Mouse (Mus musculus): Measurements from ENCODE around the gene Setd3. TPM values are rescaled to one million over a fixed set of nuclear protein-coding genes. Genes with fewer than 3 reads are reported as not detected.

Gene Setd3
- total RNA-seq, 2 experiments from 2014 or later: 106 to 113 TPM

- DNase-seq (ENCODE audit: low spot score): no peak
Observed at GRCm38 (mm10) chr12:108204978-108205377, 25.9 kb upstream of the Setd3 start.

- DNase-seq (ENCODE audit: low spot score): no peak
Observed at GRCm38 (mm10) chr12:108203895-108204294, 24.8 kb upstream of the Setd3 start.

GRCm38 (mm10) chr12:108200094-108200493, 21.0 kb upstream of the Setd3 start:
- DNase-seq (ENCODE audit: low spot score): no peak

GRCm38 (mm10) chr12:108198447-108198846, 19.3 kb upstream of the Setd3 start:
- DNase-seq (ENCODE audit: low spot score): no peak

GRCm38 (mm10) chr12:108195761-108196160, 16.6 kb upstream of the Setd3 start:
- DNase-seq (ENCODE audit: low spot score): no peak

- DNase-seq (ENCODE audit: low spot score): no peak
Observed at GRCm38 (mm10) chr12:108193878-108194277, 14.8 kb upstream of the Setd3 start.

GRCm38 (mm10) chr12:108187541-108188091, 8.5 kb upstream of the Setd3 start:
- DNase-seq (ENCODE audit: low spot score): peak; percentile 87

GRCm38 (mm10) chr12:108181716-108182115, 2.6 kb upstream of the Setd3 start:
- DNase-seq (ENCODE audit: low spot score): peak; percentile 41

- DNase-seq (ENCODE audit: low spot score): peak; percentile 99
Observed at GRCm38 (mm10) chr12:108179321-108180266, 480 bp upstream of the Setd3 start, which contains the start of gene Ccnk. Ccnk (plus strand) TSS chr12:108179579.

GRCm38 (mm10) chr12:108178331-108179245, 526 bp downstream of the Setd3 start:
- DNase-seq (ENCODE audit: low spot score): peak; percentile 38

GRCm38 (mm10) chr12:108176366-108176765, 2.7 kb downstream of the Setd3 start:
- no peak for DNase-seq (ENCODE audit: low spot score)

- no peak for DNase-seq (ENCODE audit: low spot score)
Observed at GRCm38 (mm10) chr12:108174606-108175505, 4.3 kb downstream of the Setd3 start.

- no peak for DNase-seq (ENCODE audit: low spot score)
Observed at GRCm38 (mm10) chr12:108172639-108173038, 6.5 kb downstream of the Setd3 start.

- no peak for DNase-seq (ENCODE audit: low spot score)
Observed at GRCm38 (mm10) chr12:108171336-108171735, 7.8 kb downstream of the Setd3 start.

- DNase-seq (ENCODE audit: low spot score): no peak
Observed at GRCm38 (mm10) chr12:108170467-108170866, 8.6 kb downstream of the Setd3 start.

GRCm38 (mm10) chr12:108168909-108169308, 10.2 kb downstream of the Setd3 start:
- no peak for DNase-seq (ENCODE audit: low spot score)

GRCm38 (mm10) chr12:108163706-108164105, 15.4 kb downstream of the Setd3 start:
- DNase-seq (ENCODE audit: low spot score): no peak

GRCm38 (mm10) chr12:108162036-108162435, 17.1 kb downstream of the Setd3 start:
- DNase-seq (ENCODE audit: low spot score): peak; percentile 24

GRCm38 (mm10) chr12:108159863-108160262, 19.3 kb downstream of the Setd3 start:
- no peak for DNase-seq (ENCODE audit: low spot score)

- no peak for DNase-seq (ENCODE audit: low spot score)
Observed at GRCm38 (mm10) chr12:108152743-108153142, 26.4 kb downstream of the Setd3 start.

- no peak for DNase-seq (ENCODE audit: low spot score)
Observed at GRCm38 (mm10) chr12:108149764-108150163, 29.4 kb downstream of the Setd3 start.

Data from gastrocnemius, adult 18-20 months (tissue).